Comparison of ENCODE assay signal across 15 mouse cellular contexts in the genomic region with DNA sequence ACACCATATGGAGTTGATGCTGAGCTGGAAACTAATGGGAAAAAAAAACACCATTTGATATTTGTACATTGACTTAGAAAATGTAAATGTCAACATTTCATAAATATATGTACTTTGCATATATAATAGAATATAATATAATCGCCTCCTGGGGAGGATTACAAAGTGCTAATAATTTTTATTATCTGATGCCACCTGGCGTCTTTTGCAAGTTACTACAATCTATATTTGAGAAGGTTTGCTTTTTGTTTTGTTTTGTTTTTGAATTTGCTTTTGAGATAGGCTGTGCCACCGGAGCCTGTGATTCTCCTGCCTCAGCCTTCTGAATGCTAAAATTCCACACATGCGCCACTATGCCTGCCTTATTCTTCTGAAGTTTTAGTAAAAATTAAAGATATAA. TPM values are rescaled to one million over a fixed set of nuclear protein-coding genes. Genes with fewer than 3 reads are reported as not detected.
DNase-seq lines count a peak whose midpoint lies in the region; ATAC-seq and TF ChIP-seq lines count a peak whose summit lies in the region.
"Had no signal": no experiment of that assay in that cellular context is flagged by ENCODE, and none has a peak within 500 bp of the region (broad histone marks: within the 10 kb centered on the region; RNA-seq: fewer than 3 reads in every experiment).

No protein-coding gene starts in this region.

- no peaks in the 10 kb centered on the region for H3K27me3 ChIP-seq in heart, postnatal 0 days (ENCODE audit: control insufficient read depth, insufficient read depth, low read length)
- H3K27me3 ChIP-seq in heart, embryonic 11.5 days (ENCODE audit: control insufficient read depth, insufficient read depth, low read length), result no peaks in the 10 kb centered on the region
- H3K27me3 ChIP-seq in midbrain, postnatal 0 days (ENCODE audit: insufficient read depth, low read length), result no peaks in the 10 kb centered on the region
- H3K27me3 ChIP-seq in midbrain, embryonic 16.5 days (ENCODE audit: control insufficient read depth, insufficient read depth, low read depth, low read length), result no peaks in the 10 kb centered on the region
- H3K27me3 ChIP-seq: heart, embryonic 12.5 days; hindbrain, embryonic 13.5 days; kidney, embryonic 15.5 days; liver, embryonic 15.5 days; stomach, embryonic 15.5 days had no signal

- no peak overlapping the region for H3K4me2 ChIP-seq in heart, postnatal 0 days (ENCODE audit: low read depth, low read length)
- H3K4me2 ChIP-seq in heart, embryonic 11.5 days, result no peak overlapping the region
- H3K4me2 ChIP-seq in midbrain, postnatal 0 days (ENCODE audit: low read depth, low read length, poor library complexity, severe bottlenecking), result no peak overlapping the region
- no peak overlapping the region for H3K4me2 ChIP-seq in midbrain, embryonic 16.5 days (ENCODE audit: low read length)
- H3K4me2 ChIP-seq: heart, embryonic 12.5 days; hindbrain, embryonic 13.5 days; kidney, embryonic 15.5 days; liver, embryonic 15.5 days; stomach, embryonic 15.5 days had no signal

- no peak for TF ChIP-seq EP300 in heart, postnatal 0 days (IDR thresholded peaks at IDR 0.05; ENCODE audit: low read depth)

- no peaks in the 10 kb centered on the region for H3K9me3 ChIP-seq in heart, postnatal 0 days (replicated peaks; ENCODE audit: control insufficient read depth, low read length)
- H3K9me3 ChIP-seq in heart, embryonic 11.5 days (replicated peaks; ENCODE audit: control insufficient read depth, low read length), result no peaks in the 10 kb centered on the region
- no peaks in the 10 kb centered on the region for H3K9me3 ChIP-seq in midbrain, postnatal 0 days (ENCODE audit: low read length)
- no peaks in the 10 kb centered on the region for H3K9me3 ChIP-seq in midbrain, embryonic 16.5 days (replicated peaks; ENCODE audit: control insufficient read depth, low read length, poor library complexity, severe bottlenecking)
- H3K9me3 ChIP-seq: heart, embryonic 12.5 days; hindbrain, embryonic 13.5 days; kidney, embryonic 15.5 days; liver, embryonic 15.5 days; midbrain, embryonic 10.5 days; stomach, embryonic 15.5 days had no signal

- no peak overlapping the region for H3K27ac ChIP-seq in heart, postnatal 0 days (ENCODE audit: low read depth)
- H3K27ac ChIP-seq in heart, embryonic 11.5 days (ENCODE audit: low read depth, low read length), result no peak overlapping the region
- no peak overlapping the region for H3K27ac ChIP-seq in midbrain, postnatal 0 days (ENCODE audit: low read depth, low read length)
- H3K27ac ChIP-seq in midbrain, embryonic 16.5 days (ENCODE audit: low read length), result no peak overlapping the region
- H3K27ac ChIP-seq: hindbrain, embryonic 13.5 days; kidney, embryonic 15.5 days; liver, embryonic 15.5 days; midbrain, embryonic 10.5 days; stomach, embryonic 15.5 days had no signal

- H3K36me3 ChIP-seq in heart, postnatal 0 days (replicated peaks; ENCODE audit: control insufficient read depth, insufficient read depth, low read length), result no peaks in the 10 kb centered on the region
- H3K36me3 ChIP-seq in heart, embryonic 11.5 days (ENCODE audit: control insufficient read depth, insufficient read depth, low read length), result no peaks in the 10 kb centered on the region
- no peaks in the 10 kb centered on the region for H3K36me3 ChIP-seq in midbrain, postnatal 0 days (ENCODE audit: insufficient read depth, low read length)
- H3K36me3 ChIP-seq in midbrain, embryonic 16.5 days (ENCODE audit: control insufficient read depth, insufficient read depth, low read length), result no peaks in the 10 kb centered on the region
- H3K36me3 ChIP-seq: heart, embryonic 12.5 days; hindbrain, embryonic 13.5 days; kidney, embryonic 15.5 days; liver, embryonic 15.5 days; midbrain, embryonic 10.5 days; stomach, embryonic 15.5 days had no signal

- H3K4me3 ChIP-seq in heart, postnatal 0 days (ENCODE audit: low read depth, low read length), result no peak overlapping the region
- no peak overlapping the region for H3K4me3 ChIP-seq in heart, embryonic 11.5 days (ENCODE audit: low read depth, low read length)
- no peak overlapping the region for H3K4me3 ChIP-seq in midbrain, postnatal 0 days (ENCODE audit: low read depth, low read length)
- no peak overlapping the region for H3K4me3 ChIP-seq in midbrain, embryonic 16.5 days (ENCODE audit: low read depth, low read length)
- H3K4me3 ChIP-seq: heart, embryonic 12.5 days; hindbrain, embryonic 13.5 days; kidney, embryonic 15.5 days; liver, embryonic 15.5 days; midbrain, embryonic 10.5 days; stomach, embryonic 15.5 days had no signal

- WGBS in heart, postnatal 0 days, result 48% methylated on average over 4 of the region's 4 CpGs
- 64% methylated on average over 4 of the region's 4 CpGs for WGBS in heart, embryonic 11.5 days (ENCODE audit: insufficient replicate concordance)
- 76% methylated on average over 4 of the region's 4 CpGs for WGBS in midbrain, postnatal 0 days
- 72% methylated on average over 4 of the region's 4 CpGs for WGBS in midbrain, embryonic 16.5 days

- TF ChIP-seq CTCF in heart, postnatal 0 days (IDR thresholded peaks at IDR 0.05; ENCODE audit: low read depth), result peak; percentile 18
- peak; percentile 47 for TF ChIP-seq CTCF in midbrain, postnatal 0 days (IDR thresholded peaks at IDR 0.05)

- no peak for ATAC-seq in heart, postnatal 0 days (ENCODE audit: insufficient read depth, low read depth)
- ATAC-seq in heart, embryonic 11.5 days (replicated peaks; ENCODE audit: insufficient number of reproducible peaks, low FRiP score, low TSS enrichment), result no peak
- no peak for ATAC-seq in midbrain, postnatal 0 days (ENCODE audit: low FRiP score)
- ATAC-seq in midbrain, embryonic 16.5 days, result no peak
- ATAC-seq in granulocyte monocyte progenitor cell, adult 5-6 weeks (replicated peaks; ENCODE audit: poor library complexity, severe bottlenecking), result peak; percentile 37; the same call in 1 of the 2 replicates

- DNase-seq in heart, postnatal 0 days (ENCODE audit: low spot score), result peak; percentile 29
- DNase-seq in midbrain, postnatal 0 days (ENCODE audit: low spot score), result no peak
- no peak for DNase-seq in ovary, postnatal 10 days (ENCODE audit: low spot score)
- no peak for DNase-seq in kidney, postnatal 25 days
- DNase-seq in spleen, adult 12 weeks (ENCODE audit: low spot score), result no peak
- DNase-seq: right cerebral cortex, postnatal 25 days had no signal

- H3K4me1 ChIP-seq in heart, postnatal 0 days (ENCODE audit: control insufficient read depth, insufficient read depth), result no peaks in the 10 kb centered on the region
- H3K4me1 ChIP-seq in heart, embryonic 11.5 days (ENCODE audit: control insufficient read depth, insufficient read depth, low read length), result no peaks in the 10 kb centered on the region
- H3K4me1 ChIP-seq in midbrain, postnatal 0 days (ENCODE audit: insufficient read depth, low read length), result no peaks in the 10 kb centered on the region
- no peaks in the 10 kb centered on the region for H3K4me1 ChIP-seq in midbrain, embryonic 16.5 days (ENCODE audit: control insufficient read depth, insufficient read depth, low read length)
- H3K4me1 ChIP-seq: heart, embryonic 12.5 days; hindbrain, embryonic 13.5 days; kidney, embryonic 15.5 days; liver, embryonic 15.5 days; midbrain, embryonic 10.5 days; stomach, embryonic 15.5 days had no signal

- no peak overlapping the region for H3K9ac ChIP-seq in heart, postnatal 0 days (replicated peaks; ENCODE audit: low read depth, low read length)
- no peak overlapping the region for H3K9ac ChIP-seq in heart, embryonic 11.5 days (ENCODE audit: low read depth, low read length)
- H3K9ac ChIP-seq in midbrain, postnatal 0 days (replicated peaks; ENCODE audit: low read length, poor library complexity, severe bottlenecking), result no peak overlapping the region
- H3K9ac ChIP-seq in midbrain, embryonic 16.5 days (ENCODE audit: low read depth, low read length), result no peak overlapping the region
- H3K9ac ChIP-seq: heart, embryonic 12.5 days; hindbrain, embryonic 13.5 days; kidney, embryonic 15.5 days; liver, embryonic 15.5 days; stomach, embryonic 15.5 days had no signal

RNA-seq across cellular contexts. Expression of a gene that starts 19.1 kb away (rescaled TPM):
- 40.5 and 59.9 TPM in 2 replicates for total RNA-seq in heart, postnatal 0 days (2014; rRNA removed; ENCODE audit: low replicate concordance)
- 86.6 and 89.5 TPM in 2 replicates for polyA plus RNA-seq in heart, postnatal 0 days (2015; fragmentation: Nextera tagmentation; extraction: Ambion mirVana)
- 46.2 and 49.9 TPM in 2 replicates for polyA plus RNA-seq in heart, embryonic 11.5 days (2014; fragmentation: Nextera tagmentation; extraction: Ambion mirVana)
- 17.4 and 23.5 TPM in 2 replicates for total RNA-seq in midbrain, postnatal 0 days (2014; rRNA removed)
- polyA plus RNA-seq in midbrain, postnatal 0 days (2015; fragmentation: Nextera tagmentation; extraction: Ambion mirVana), result 29.9 and 31.8 TPM in 2 replicates
- polyA plus RNA-seq in midbrain, embryonic 16.5 days (2015; fragmentation: Nextera tagmentation; extraction: Ambion mirVana), result 29.7 and 32.0 TPM in 2 replicates
- 23.4 and 51.7 TPM in 2 replicates for total RNA-seq in granulocyte monocyte progenitor cell, adult 5-6 weeks (2014; fragmentation: Nextera tagmentation)
- 12.9 and 25.9 TPM in 2 replicates for total RNA-seq in granulocyte monocyte progenitor cell, adult 5-6 weeks (2017)
